Mouse (Mus musculus) lung, adult 2 months (tissue): ENCODE measurements around the gene Ndrg4.

Source experiments
- CTCF ChIP-seq: fragments of 200-500 bp; IDR thresholded peaks from 2 replicates; pipeline ENCODE4 v1.5.1; 2011; ENCODE audit warnings: mild to moderate bottlenecking, low read length, control low read depth; ENCODE audit not compliant: insufficient read depth
- POLR2A ChIP-seq: fragments of 200-500 bp; IDR thresholded peaks from 2 replicates; pipeline ENCODE4 v1.6.1; 2011; ENCODE audit warnings: low read depth, mild to moderate bottlenecking, control low read depth, low read length, borderline replicate concordance; ENCODE audit errors: extremely low read depth

- no peak for TF ChIP-seq POLR2A
- TF ChIP-seq CTCF = no peak
These were observed 4.9 kb upstream of the Ndrg4 start for GRCm38 (mm10) chr8:95671861-95672260.
